Mouse (Mus musculus) CD8-positive naive resting alpha-beta T cell, adult 2 months (primary cell): ENCODE data around the gene Slc35a3.
"Not testable (repeated sequence)": the region's sequence is repeated elsewhere in the genome, so short reads cannot be mapped to it uniquely, and the experiment has no call there.

Experiments used
- DNase-seq, 2 experiments: peaks; one replicate each; pipeline ENCODE4 v3.0.0; 2022; ENCODE audit warnings: low read depth in 2 of 2, low spot score in 2 of 2

The Slc35a3 gene

DNA sequence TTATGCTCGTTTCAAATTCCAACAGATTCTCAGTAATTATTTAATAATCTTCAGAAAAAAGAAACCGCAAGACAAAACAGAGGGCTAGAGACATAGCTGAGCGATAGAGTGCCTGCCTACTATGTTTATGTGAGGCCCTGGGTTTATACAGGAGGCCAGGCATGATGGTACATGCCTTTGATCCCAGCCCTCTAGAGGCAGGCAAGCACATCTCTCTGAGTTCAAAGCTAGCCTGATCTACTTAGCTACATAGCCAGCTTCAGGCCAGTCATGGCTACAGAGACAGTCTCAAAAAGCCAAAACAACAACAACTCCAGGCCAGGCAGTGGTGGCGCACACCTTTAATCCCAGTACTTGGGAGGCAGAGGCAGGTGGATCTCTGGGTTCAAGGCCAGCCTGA lies 11.0 kb downstream of the Slc35a3 start:
- no peak for DNase-seq

- no peak for DNase-seq
These were observed 13.8 kb downstream of the Slc35a3 start for GRCm38 (mm10) chr3:116698786-116699185.

DNA sequence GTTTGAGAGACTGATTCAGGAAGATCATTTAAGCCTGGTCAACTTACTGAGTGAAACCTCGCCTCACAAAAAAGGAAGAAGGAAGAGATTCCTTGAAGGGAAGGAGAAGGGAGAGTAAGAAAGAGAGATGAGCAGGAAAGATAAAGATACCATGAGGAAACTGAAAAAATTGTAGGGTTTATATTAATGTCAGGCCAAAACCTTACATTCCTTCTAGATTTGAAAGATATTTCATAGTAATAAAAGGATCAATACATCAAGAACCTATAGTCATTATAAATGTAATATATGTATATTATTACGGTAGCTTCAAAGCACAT lies 17.0 kb downstream of the Slc35a3 start:
- no peak for DNase-seq

DNA sequence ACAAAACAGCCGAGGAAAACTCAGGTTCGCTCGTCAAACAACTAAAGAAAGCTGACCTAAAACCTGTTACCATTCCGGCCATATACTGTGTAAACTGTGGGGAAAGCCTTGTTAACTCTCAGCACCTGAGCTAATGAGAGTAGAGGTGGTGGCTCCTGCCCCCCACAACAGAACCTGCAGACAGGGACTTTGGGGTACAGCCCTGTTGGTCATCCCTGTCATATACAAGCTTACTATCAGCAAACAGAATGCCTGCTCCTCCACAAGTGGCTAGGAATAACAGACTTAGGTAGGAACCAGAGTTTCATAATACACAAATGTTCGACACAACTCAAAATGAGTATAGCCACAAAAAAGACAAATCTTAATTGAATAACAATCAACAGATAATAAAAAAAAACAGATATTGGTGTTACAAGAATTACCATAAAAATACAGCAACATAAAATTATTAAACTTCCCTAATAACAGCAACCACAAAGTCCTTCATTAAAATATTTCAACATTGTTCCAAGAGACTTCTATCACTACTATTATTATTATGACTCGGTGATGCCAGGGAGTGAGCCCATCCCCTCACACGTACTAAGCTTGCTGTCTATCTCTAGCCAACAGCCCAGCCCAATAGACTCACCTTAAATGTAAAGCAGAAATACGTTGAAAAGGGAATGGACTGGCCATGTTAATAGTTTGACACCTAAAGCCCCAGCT lies 17.5 kb downstream of the Slc35a3 start:
- no peak for DNase-seq

DNA sequence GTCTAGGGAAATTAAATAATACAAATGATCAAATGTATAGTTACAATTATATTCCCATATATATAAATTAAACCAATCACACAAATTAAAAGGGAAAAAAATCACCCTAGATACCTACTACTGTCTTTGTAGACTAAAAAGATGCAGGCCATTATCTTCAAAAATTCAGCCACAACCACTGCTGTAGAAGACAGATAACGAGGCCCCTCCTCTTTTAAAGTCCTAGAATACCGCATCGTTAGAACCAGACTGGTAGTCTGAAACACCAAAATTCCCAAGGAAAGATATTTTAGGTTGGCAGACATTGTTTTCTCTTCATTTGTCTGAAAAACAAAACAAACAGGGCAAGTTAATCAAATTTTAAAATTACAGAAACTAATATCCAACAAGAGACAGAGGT lies 18.3 kb downstream of the Slc35a3 start:
- no peak for DNase-seq

DNA sequence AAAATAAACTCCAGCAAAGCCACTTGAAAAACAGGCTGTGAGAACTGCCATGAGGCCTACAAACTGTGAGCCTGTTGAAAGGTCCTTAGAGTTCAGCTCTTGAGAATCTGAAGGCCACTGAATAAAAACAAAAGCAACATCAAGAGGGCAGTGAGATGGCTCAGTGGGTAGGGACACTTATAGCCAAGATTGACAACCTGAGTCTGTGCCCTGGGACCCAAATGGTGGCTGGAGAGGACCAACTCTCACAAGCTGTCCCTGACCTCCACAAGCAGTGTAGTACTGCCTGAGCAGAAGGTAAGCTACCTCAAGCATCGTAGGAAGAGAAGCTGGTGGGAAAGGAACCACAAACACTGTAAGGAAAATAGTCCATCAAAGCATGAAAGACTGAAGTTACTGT lies 31.5 kb downstream of the Slc35a3 start, which contains the start of gene Gm43191:
TSS of gene Gm43191 (minus strand) at position 101 of the 400 bp plus-strand sequence.
- no peak for DNase-seq

- DNase-seq, result not testable (repeated sequence)
These were observed 48.4 kb downstream of the Slc35a3 start for GRCm38 (mm10) chr3:116664281-116664680.

DNA sequence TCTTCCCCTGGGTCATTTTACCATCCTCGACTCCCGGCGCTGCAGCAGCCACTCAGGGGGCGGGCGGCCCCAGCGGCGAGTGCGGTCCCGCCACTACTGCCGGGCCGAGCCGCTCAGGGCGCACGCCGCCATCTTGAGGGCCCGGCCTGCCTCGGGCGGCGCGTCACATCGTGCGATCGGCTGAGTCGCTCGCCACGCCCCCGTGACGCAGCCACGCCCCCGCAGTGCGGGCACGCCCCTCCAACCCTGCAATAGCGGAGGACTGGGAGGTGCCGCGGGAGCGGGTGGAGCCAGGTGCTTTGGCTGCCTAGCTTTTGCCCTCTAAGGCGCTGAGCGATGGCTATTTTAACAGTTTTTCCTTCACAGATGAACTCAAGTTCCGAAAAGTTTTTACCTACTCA lies 50.2 kb downstream of the Slc35a3 start, which contains the start of gene Mfsd14a:
TSS of gene Mfsd14a (minus strand) at position 215 of the 401 bp plus-strand sequence.
- DNase-seq, result peak; percentile 99 to 100

- peak; percentile 3 to 32 for DNase-seq
These were observed 50.7 kb downstream of the Slc35a3 start for GRCm38 (mm10) chr3:116661870-116662414.

DNA sequence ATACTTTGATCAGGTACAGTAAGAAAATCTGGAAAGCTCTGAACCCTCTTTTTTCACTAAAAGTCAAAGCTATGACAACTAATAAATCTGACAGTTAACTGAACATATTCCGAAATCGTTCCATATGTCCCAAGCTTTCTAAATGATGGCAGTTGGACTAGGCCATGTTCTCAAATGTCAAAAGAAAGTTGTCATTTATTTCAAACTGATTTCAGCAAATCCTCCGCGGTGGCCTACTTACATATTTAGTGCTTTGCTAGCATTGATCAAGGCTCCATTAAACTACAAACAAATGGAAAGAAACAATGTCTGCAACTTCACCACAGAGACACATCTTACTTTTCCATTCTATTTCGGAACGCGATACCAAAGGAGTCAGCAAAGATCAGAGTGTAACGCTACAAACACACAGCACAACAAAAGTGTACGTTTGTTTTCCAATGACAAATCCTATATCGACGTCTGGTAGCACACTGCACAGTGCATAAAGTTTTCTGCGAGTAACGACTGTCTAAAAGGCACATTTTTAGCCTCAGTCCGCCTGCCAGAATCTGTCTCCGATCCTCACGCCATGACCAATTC lies 51.3 kb downstream of the Slc35a3 start:
- DNase-seq, result no peak

DNA sequence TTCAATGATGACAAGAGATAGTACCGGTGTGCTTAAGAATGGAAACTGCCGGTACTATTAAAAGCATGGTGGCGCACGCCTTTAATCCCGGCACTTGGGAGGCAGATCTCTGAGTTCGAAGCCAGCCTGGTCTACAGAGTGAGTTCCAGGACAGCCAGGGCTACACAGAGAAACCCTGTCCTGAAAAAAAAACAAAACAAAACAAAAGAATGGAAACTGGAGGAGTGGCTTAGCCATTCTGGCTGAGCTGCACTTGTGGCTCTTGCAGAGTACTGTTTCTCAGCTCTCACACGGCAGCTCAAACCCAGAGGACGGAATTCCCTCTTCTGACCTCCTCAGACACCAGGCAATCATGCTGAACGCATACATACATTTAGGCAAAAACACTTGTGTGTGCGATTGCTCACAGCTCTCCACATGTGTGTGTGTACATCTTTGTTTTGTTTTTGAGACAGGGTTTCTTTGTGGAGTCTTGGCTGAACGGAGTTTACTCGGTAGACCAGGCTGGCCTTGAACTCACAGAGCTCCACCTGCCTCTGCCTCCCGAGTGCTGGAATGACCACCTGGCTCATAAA lies 52.7 kb downstream of the Slc35a3 start:
- no peak for DNase-seq

- no peak for DNase-seq
These were observed 53.6 kb downstream of the Slc35a3 start for GRCm38 (mm10) chr3:116658928-116659565.

- DNase-seq, result no peak
These were observed 56.3 kb downstream of the Slc35a3 start for GRCm38 (mm10) chr3:116656184-116656965.

DNA sequence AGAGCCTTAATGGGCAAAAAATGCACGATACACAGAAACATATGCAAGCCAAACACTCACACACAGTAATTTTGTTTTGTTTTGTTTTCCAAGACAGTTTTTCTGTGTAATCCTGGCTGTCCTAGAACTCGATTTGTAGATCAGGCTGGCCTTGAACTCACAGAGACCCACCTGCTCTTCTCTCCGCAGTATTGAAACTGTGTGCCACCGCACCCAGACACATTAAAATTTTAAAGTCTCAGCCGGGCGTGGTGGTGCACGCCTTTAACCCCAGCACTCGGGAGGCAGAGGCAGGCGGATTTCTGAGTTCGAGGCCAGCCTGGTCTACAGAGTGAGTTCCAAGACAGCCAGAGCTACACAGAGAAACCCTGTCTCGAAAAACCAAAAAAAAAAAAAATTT lies 58.6 kb downstream of the Slc35a3 start:
- DNase-seq, result not testable (repeated sequence)

GRCm38 (mm10) chr3:116653278-116653945 lies 59.2 kb downstream of the Slc35a3 start:
- no peak for DNase-seq

DNA sequence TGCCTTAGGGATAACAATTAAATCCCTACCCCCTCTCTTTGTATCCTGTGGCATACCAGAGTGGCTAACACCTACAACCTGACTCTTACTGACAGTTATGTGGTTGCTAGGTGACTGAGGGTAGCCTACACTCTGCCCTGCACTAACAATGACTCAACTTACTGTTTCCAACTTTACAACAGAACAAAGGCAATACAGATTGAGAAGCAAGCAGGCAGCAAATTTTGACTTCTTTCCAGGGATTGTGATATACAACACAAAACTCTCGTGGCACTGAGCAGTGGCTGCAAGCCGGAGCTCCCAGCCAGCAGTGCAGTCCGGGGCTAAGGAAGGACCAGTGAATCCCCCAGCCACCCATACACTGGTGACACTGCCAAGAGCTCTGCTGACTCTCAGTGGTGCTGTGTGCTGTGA lies 60.6 kb downstream of the Slc35a3 start:
- DNase-seq, result no peak

DNA sequence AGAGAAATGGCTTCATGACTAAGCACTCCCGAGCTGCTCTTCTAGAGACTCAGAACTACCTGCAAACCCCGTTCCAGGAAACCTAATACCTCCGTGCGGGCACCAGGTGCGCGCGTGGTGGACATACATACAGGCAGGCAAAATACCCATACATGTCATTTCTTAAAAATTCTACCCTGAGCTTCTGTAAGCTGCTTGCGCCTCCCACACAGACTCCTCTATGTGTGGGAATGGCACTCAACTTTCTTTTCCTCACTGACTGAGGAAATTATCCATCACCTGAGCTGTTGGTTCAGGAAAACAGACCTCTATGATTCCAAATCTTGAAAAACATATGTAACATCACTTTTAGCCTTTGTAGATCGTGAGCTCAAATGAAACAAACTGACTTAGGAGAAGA lies 61.9 kb downstream of the Slc35a3 start:
- no peak for DNase-seq

DNA sequence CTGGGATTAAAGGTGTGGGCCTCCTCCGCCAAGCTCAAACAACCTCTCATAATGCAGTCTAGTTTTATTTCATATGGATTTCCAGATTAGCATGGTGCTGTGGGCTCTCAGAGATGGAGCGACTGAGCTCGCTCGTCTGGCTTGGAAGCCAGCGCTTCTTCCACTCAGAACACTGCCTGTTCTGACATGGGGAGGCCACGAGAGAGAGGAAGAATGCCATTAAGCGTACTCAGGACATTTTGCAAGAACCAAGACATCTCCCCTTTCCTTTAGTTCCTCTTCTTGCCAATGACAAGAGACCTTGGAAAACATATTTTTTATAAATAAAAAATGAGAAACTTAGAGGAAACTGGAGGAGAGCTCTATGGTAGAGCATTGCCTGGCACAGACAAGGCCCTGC lies 63.8 kb downstream of the Slc35a3 start:
- no peak for DNase-seq

DNA sequence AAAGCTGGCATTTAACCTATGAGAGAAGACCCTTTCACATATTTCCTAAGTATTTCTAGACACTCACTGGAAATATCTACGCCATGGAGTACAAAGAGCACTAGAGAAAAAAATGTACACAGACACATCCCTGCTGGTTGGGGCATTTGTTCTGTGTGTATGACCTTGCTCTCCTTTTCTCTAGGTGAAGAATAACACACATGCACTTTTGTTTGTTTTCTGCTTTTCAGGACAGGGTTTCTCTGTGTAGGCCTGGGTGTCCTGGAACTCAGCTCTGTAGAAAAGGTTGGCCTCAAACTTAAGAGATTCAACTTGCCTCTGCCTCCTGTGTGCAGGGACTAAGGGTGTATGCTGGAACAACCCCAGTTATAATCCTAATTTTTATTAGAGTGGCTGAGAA lies 66.2 kb downstream of the Slc35a3 start:
- no peak for DNase-seq

- DNase-seq, result no peak
These were observed 70.3 kb downstream of the Slc35a3 start for GRCm38 (mm10) chr3:116642373-116642772.
